Mouse (Mus musculus): ENCODE measurements around the gene Rpl38. TPM values are rescaled to one million over a fixed set of nuclear protein-coding genes. Genes with fewer than 3 reads are reported as not detected.
A peak's percentile ranks its signal among the peaks of the same experiment; 100 is the strongest.

Gene Rpl38
- polyA plus RNA-seq, 1 experiment from 2014 or later = 826 TPM

- no peaks in the 10 kb centered on the region for H3K27me3 ChIP-seq (ENCODE audit: control insufficient read depth, insufficient read depth, low read length)
- peaks cover 11% of the 10 kb centered on the region for H3K4me1 ChIP-seq (ENCODE audit: control insufficient read depth, insufficient read depth, low read length)
- no peak overlapping the region for H3K4me3 ChIP-seq (ENCODE audit: low read depth, low read length)
- H3K9me3 ChIP-seq (ENCODE audit: control insufficient read depth, low read length) = no peaks in the 10 kb centered on the region
- no peak overlapping the region for H3K4me2 ChIP-seq (ENCODE audit: low read depth)
- H3K9ac ChIP-seq (ENCODE audit: low read length) = no peak overlapping the region
- H3K36me3 ChIP-seq (ENCODE audit: control insufficient read depth, insufficient read depth, low read length) = no peaks in the 10 kb centered on the region
- ATAC-seq (ENCODE audit: insufficient read depth, low FRiP score, low TSS enrichment) (no peak), DNase-seq (ENCODE audit: low spot score) (no peak)
- WGBS = 90% methylated on average over 15 of the region's 15 CpGs
- no peak overlapping the region for H3K27ac ChIP-seq (ENCODE audit: low read depth, low read length)
Observed at GRCm38 (mm10) chr11:114702311-114702995, 34.1 kb downstream of the Rpl38 start.

- Histone ChIP-seq H3K27me3 (ENCODE audit: control insufficient read depth, insufficient read depth, low read length) (no peaks in the 10 kb centered on the region), H3K4me1 (ENCODE audit: control insufficient read depth, insufficient read depth, low read length) (peaks cover 11% of the 10 kb centered on the region), H3K9me3 (ENCODE audit: control insufficient read depth, low read length) (no peaks in the 10 kb centered on the region), H3K36me3 (ENCODE audit: control insufficient read depth, insufficient read depth, low read length) (no peaks in the 10 kb centered on the region), H3K4me3 (ENCODE audit: low read depth, low read length) (no peak overlapping the region), H3K9ac (ENCODE audit: low read length) (no peak overlapping the region), H3K27ac (ENCODE audit: low read depth, low read length) (no peak overlapping the region), H3K4me2 (ENCODE audit: low read depth) (no peak overlapping the region)
- ATAC-seq (ENCODE audit: insufficient read depth, low FRiP score, low TSS enrichment) (no peak), DNase-seq (ENCODE audit: low spot score) (no peak)
- 92% methylated on average over 6 of the region's 6 CpGs for WGBS
Observed at GRCm38 (mm10) chr11:114702996-114703361, 34.7 kb downstream of the Rpl38 start.

DNA sequence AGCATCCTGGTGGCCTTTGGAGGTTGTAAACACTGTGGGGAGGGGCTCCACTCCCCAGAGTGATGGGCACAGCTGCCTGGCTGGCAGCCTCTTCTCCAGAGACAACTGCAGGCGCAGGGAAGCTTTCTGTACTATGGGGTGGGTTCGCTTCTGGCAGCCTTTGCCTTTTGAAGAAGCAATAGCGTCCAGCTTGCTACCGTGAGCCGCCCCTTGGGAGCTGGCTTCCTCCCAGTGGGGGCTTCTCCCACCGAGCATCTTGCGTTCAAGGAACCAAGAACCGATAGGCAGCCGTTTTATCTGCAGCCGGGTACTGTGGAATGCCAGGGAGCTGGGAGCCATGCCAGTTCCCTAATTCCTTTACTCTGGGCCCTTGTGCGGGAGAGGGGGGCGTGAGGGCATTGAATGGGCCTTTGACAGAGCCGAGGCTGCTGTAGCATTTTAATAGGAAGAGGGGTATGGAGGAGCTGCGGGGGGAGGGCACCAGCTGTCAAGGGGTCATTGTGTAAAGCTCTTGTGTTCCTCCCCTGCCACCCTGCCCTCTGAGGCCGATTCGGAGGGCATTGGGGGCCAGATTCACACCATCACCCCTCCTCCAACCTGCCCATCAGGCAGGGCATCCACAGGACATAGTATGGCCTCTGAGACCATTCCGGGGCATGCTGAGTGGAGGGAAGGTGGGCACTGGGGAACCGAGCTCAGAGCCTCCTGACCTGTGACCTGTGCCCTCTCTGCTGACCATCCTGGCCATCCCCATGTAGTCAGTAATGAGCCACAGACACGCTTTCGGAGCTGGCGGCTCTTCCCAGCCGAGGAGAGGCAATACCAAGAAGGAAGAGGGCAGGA lies 36.0 kb downstream of the Rpl38 start:
- Histone ChIP-seq H3K4me1 (ENCODE audit: control insufficient read depth, insufficient read depth, low read length) (peaks cover 11% of the 10 kb centered on the region), H3K9ac (ENCODE audit: low read length) (peak overlapping the region; percentile 6; the same call in 1 of the 2 replicates), H3K4me3 (ENCODE audit: low read depth, low read length) (no peak overlapping the region), H3K27me3 (ENCODE audit: control insufficient read depth, insufficient read depth, low read length) (no peaks in the 10 kb centered on the region), H3K4me2 (ENCODE audit: low read depth) (no peak overlapping the region), H3K27ac (ENCODE audit: low read depth, low read length) (0 out of 2 replicates have a peak overlapping the region, but pooled peaks have one; percentile 45), H3K9me3 (ENCODE audit: control insufficient read depth, low read length) (no peaks in the 10 kb centered on the region), H3K36me3 (ENCODE audit: control insufficient read depth, insufficient read depth, low read length) (no peaks in the 10 kb centered on the region)
- WGBS = 56% methylated on average over 22 of the region's 22 CpGs
- ATAC-seq (ENCODE audit: insufficient read depth, low FRiP score, low TSS enrichment) (peak; percentile 35; the same call in 1 of the 2 replicates), DNase-seq (ENCODE audit: low spot score) (no peak)

DNA sequence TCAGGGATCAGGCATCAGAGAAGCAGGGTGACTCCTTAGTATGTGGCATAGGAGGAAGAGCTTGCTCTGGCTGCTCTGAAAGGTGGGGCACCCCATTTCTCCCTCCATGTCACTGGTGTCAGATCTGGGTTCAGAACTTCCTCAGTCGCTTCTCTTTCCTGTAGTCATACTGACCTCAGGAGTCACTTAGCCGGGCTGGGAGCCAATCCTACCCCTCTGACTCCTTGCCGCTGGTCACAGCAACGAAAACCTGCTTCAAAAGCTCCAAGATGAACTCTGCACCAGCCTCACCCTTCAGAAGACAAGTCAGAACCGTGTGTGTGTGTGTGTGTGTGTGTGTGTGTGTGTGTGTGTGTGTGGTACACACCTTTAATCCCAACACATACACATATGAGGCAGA lies 38.0 kb downstream of the Rpl38 start:
- H3K9ac ChIP-seq (ENCODE audit: low read length) = no peak overlapping the region
- no peaks in the 10 kb centered on the region for H3K27me3 ChIP-seq (ENCODE audit: control insufficient read depth, insufficient read depth, low read length)
- ATAC-seq (ENCODE audit: insufficient read depth, low FRiP score, low TSS enrichment) (no peak), DNase-seq (ENCODE audit: low spot score) (no peak)
- no peaks in the 10 kb centered on the region for H3K36me3 ChIP-seq (ENCODE audit: control insufficient read depth, insufficient read depth, low read length)
- H3K4me1 ChIP-seq (ENCODE audit: control insufficient read depth, insufficient read depth, low read length) = peaks cover 11% of the 10 kb centered on the region
- 87% methylated on average over 5 of the region's 5 CpGs for WGBS
- H3K4me2 ChIP-seq (ENCODE audit: low read depth) = no peak overlapping the region
- H3K9me3 ChIP-seq (ENCODE audit: control insufficient read depth, low read length) = no peaks in the 10 kb centered on the region
- H3K27ac ChIP-seq (ENCODE audit: low read depth, low read length) = no peak overlapping the region
- no peak overlapping the region for H3K4me3 ChIP-seq (ENCODE audit: low read depth, low read length)

DNA sequence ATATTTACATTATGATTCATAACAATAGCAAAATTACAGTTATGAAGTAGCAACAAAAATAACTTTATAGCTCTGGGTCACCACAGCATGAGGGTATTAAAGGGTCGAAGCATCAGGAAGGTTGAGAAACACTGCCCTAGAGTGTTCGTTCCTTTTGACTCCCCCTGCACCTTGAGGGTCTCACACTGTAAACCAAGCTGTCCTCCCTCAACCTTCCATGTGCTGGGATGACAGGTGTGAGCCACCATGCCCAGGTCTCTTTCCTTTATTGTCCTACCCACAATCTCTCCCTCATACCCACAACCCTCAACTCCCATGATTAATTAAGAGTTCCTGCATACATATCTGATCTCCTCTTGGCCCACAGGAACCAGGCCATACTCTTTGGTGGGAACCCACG lies 43.1 kb downstream of the Rpl38 start:
- Histone ChIP-seq H3K4me3 (ENCODE audit: low read depth, low read length) (no peak overlapping the region), H3K36me3 (ENCODE audit: control insufficient read depth, insufficient read depth, low read length) (no peaks in the 10 kb centered on the region), H3K27ac (ENCODE audit: low read depth, low read length) (no peak overlapping the region), H3K27me3 (ENCODE audit: control insufficient read depth, insufficient read depth, low read length) (no peaks in the 10 kb centered on the region), H3K9me3 (ENCODE audit: control insufficient read depth, low read length) (no peaks in the 10 kb centered on the region), H3K9ac (ENCODE audit: low read length) (no peak overlapping the region), H3K4me2 (ENCODE audit: low read depth) (no peak overlapping the region), H3K4me1 (ENCODE audit: control insufficient read depth, insufficient read depth, low read length) (no peaks in the 10 kb centered on the region)
- ATAC-seq (ENCODE audit: insufficient read depth, low FRiP score, low TSS enrichment) (no peak), DNase-seq (ENCODE audit: low spot score) (no peak)
- 87% methylated on average over 3 of the region's 3 CpGs for WGBS

DNA sequence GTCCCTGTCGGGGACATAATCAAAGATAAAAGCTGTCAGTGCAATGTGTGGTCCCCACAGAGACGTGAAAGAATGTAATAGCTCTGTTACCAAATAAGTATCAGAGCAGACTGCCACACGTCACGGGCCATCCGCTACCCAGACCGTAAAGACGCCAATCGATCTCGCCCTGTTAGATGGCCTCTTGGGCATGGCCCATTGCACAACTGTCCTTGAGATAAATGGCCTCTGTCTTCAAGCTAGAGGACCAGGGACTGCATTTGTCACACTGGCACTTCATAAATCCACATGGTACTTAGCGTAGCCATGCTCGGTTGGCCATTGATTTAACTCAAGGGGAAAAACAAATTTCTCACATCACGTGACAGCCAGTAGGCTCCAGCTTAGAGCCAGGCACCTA lies 43.5 kb downstream of the Rpl38 start:
- Histone ChIP-seq H3K4me3 (ENCODE audit: low read depth, low read length) (no peak overlapping the region), H3K4me2 (ENCODE audit: low read depth) (no peak overlapping the region), H3K9me3 (ENCODE audit: control insufficient read depth, low read length) (no peaks in the 10 kb centered on the region), H3K4me1 (ENCODE audit: control insufficient read depth, insufficient read depth, low read length) (no peaks in the 10 kb centered on the region), H3K27ac (ENCODE audit: low read depth, low read length) (no peak overlapping the region), H3K36me3 (ENCODE audit: control insufficient read depth, insufficient read depth, low read length) (no peaks in the 10 kb centered on the region), H3K9ac (ENCODE audit: low read length) (no peak overlapping the region), H3K27me3 (ENCODE audit: control insufficient read depth, insufficient read depth, low read length) (no peaks in the 10 kb centered on the region)
- peak; percentile 35; the same call in 1 of the 2 replicates for ATAC-seq (ENCODE audit: insufficient read depth, low FRiP score, low TSS enrichment)
- WGBS = 50% methylated on average over 12 of the region's 12 CpGs
- DNase-seq (ENCODE audit: low spot score) = peak; percentile 41

DNA sequence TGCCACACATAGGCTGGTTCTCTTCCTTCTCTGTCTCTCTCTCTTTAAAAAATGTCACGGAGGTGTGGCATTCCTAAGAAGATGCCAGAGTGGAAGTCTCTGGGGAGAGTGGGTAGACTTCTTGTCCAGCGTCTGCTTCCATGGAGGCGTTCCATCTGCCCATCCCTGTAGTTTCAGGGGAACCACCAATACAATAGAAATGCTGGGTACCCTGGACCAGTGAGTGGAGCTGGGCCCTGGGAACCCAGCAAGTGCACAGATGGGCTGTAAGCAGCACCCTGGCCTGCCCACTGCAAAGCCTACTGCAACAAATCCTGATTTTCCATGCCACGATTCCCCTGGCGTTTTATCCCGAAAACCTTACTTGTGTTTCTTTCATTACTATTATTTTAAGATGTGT lies 46.2 kb downstream of the Rpl38 start:
- Histone ChIP-seq H3K4me1 (ENCODE audit: control insufficient read depth, insufficient read depth, low read length) (no peaks in the 10 kb centered on the region), H3K4me3 (ENCODE audit: low read depth, low read length) (no peak overlapping the region), H3K27me3 (ENCODE audit: control insufficient read depth, insufficient read depth, low read length) (no peaks in the 10 kb centered on the region), H3K36me3 (ENCODE audit: control insufficient read depth, insufficient read depth, low read length) (no peaks in the 10 kb centered on the region), H3K9ac (ENCODE audit: low read length) (no peak overlapping the region), H3K9me3 (ENCODE audit: control insufficient read depth, low read length) (no peaks in the 10 kb centered on the region), H3K4me2 (ENCODE audit: low read depth) (no peak overlapping the region), H3K27ac (ENCODE audit: low read depth, low read length) (no peak overlapping the region)
- WGBS = 88% methylated on average over 6 of the region's 6 CpGs
- ATAC-seq (ENCODE audit: insufficient read depth, low FRiP score, low TSS enrichment) = no peak
- DNase-seq (ENCODE audit: low spot score) = no peak

- 63% methylated on average over 7 of the region's 7 CpGs for WGBS
- Histone ChIP-seq H3K27me3 (ENCODE audit: control insufficient read depth, insufficient read depth, low read length) (no peaks in the 10 kb centered on the region), H3K4me3 (ENCODE audit: low read depth, low read length) (no peak overlapping the region), H3K9ac (ENCODE audit: low read length) (no peak overlapping the region), H3K27ac (ENCODE audit: low read depth, low read length) (no peak overlapping the region), H3K4me1 (ENCODE audit: control insufficient read depth, insufficient read depth, low read length) (no peaks in the 10 kb centered on the region), H3K36me3 (ENCODE audit: control insufficient read depth, insufficient read depth, low read length) (no peaks in the 10 kb centered on the region), H3K9me3 (ENCODE audit: control insufficient read depth, low read length) (no peaks in the 10 kb centered on the region), H3K4me2 (ENCODE audit: low read depth) (no peak overlapping the region)
- ATAC-seq (ENCODE audit: insufficient read depth, low FRiP score, low TSS enrichment) = no peak
- no peak for DNase-seq (ENCODE audit: low spot score)
Observed at GRCm38 (mm10) chr11:114715531-114715930, 47.2 kb downstream of the Rpl38 start.

DNA sequence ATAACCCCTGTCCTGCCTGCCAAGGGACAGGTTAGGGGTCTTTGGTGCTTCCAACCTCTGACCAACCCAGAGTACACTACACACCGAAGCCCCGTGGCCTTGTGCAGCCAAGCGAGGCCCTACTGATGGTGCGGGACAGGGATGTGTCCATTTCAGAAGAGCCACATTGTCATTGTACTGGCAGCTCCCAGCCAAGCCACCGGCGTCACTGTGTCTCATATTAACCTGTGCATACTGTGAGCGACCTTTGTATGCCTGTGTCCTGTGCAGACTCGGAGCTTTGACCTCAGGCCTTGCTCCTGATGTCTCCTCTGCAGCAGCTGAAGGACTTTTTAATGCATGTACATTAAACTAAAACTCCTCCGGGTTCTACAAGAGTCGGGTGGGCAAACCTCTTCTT lies 52.2 kb downstream of the Rpl38 start:
- Histone ChIP-seq H3K9me3 (ENCODE audit: control insufficient read depth, low read length) (no peaks in the 10 kb centered on the region), H3K4me2 (ENCODE audit: low read depth) (no peak overlapping the region), H3K27ac (ENCODE audit: low read depth, low read length) (no peak overlapping the region), H3K9ac (ENCODE audit: low read length) (no peak overlapping the region), H3K27me3 (ENCODE audit: control insufficient read depth, insufficient read depth, low read length) (no peaks in the 10 kb centered on the region), H3K4me1 (ENCODE audit: control insufficient read depth, insufficient read depth, low read length) (no peaks in the 10 kb centered on the region), H3K4me3 (ENCODE audit: low read depth, low read length) (no peak overlapping the region), H3K36me3 (ENCODE audit: control insufficient read depth, insufficient read depth, low read length) (no peaks in the 10 kb centered on the region)
- WGBS = 90% methylated on average over 10 of the region's 10 CpGs
- no peak for DNase-seq (ENCODE audit: low spot score)
- no peak for ATAC-seq (ENCODE audit: insufficient read depth, low FRiP score, low TSS enrichment)

Data from neural tube, embryonic 11.5 days (tissue).